Comparison of ENCODE assay signal across 11 mouse cellular contexts in genomic region chr5:100090515-100091262, GRCm38 (mm10). TPM values are rescaled to one million over a fixed set of nuclear protein-coding genes. Genes with fewer than 3 reads are reported as not detected.
DNase-seq lines count a peak whose midpoint lies in the region; ATAC-seq lines count a peak whose summit lies in the region.
"Had no signal": no experiment of that assay in that cellular context is flagged by ENCODE, and none has a peak within 500 bp of the region (broad histone marks: within the 10 kb centered on the region; RNA-seq: fewer than 3 reads in every experiment).

No protein-coding gene starts in this region.

- H3K36me3 ChIP-seq in heart, embryonic 13.5 days = no peaks in the 10 kb centered on the region
- no peaks in the 10 kb centered on the region for H3K36me3 ChIP-seq in midbrain, embryonic 11.5 days (ENCODE audit: control insufficient read depth, insufficient read depth, low read length)
- no peaks in the 10 kb centered on the region for H3K36me3 ChIP-seq in midbrain, embryonic 10.5 days
- no peaks in the 10 kb centered on the region for H3K36me3 ChIP-seq in limb, embryonic 11.5 days (ENCODE audit: control insufficient read depth, insufficient read depth, low read length)
- no peaks in the 10 kb centered on the region for H3K36me3 ChIP-seq in neural tube, embryonic 15.5 days
- H3K36me3 ChIP-seq: liver, embryonic 13.5 days had no signal

- peak overlapping the region; percentile 57 for H3K4me2 ChIP-seq in heart, embryonic 13.5 days
- no peak overlapping the region for H3K4me2 ChIP-seq in midbrain, embryonic 11.5 days
- H3K4me2 ChIP-seq in limb, embryonic 11.5 days (ENCODE audit: low read depth, severe bottlenecking) = peak overlapping the region; percentile 39; the same call in 1 of the 2 replicates
- H3K4me2 ChIP-seq in neural tube, embryonic 15.5 days = peak overlapping the region; percentile 34
- H3K4me2 ChIP-seq: liver, embryonic 13.5 days had no signal

- peaks cover 16% of the 10 kb centered on the region for H3K4me1 ChIP-seq in heart, embryonic 13.5 days
- H3K4me1 ChIP-seq in midbrain, embryonic 11.5 days (ENCODE audit: control insufficient read depth, insufficient read depth, low read length) = peaks cover 6% of the 10 kb centered on the region; the same call in 1 of the 2 replicates
- H3K4me1 ChIP-seq in midbrain, embryonic 10.5 days = peaks cover 17% of the 10 kb centered on the region
- H3K4me1 ChIP-seq in limb, embryonic 11.5 days (ENCODE audit: control insufficient read depth, insufficient read depth, low read length) = peaks cover 12% of the 10 kb centered on the region
- H3K4me1 ChIP-seq in neural tube, embryonic 15.5 days = peaks cover 32% of the 10 kb centered on the region
- H3K4me1 ChIP-seq: liver, embryonic 13.5 days had no signal

- ATAC-seq in heart, embryonic 13.5 days (ENCODE audit: extremely low read depth, insufficient number of reproducible peaks, low FRiP score, low TSS enrichment) = no peak
- ATAC-seq in midbrain, embryonic 11.5 days (ENCODE audit: low FRiP score) = no peak
- no peak for ATAC-seq in limb, embryonic 11.5 days (ENCODE audit: insufficient number of reproducible peaks, low FRiP score, low TSS enrichment, low read depth)
- peak; percentile 13; the same call in 1 of the 2 replicates for ATAC-seq in neural tube, embryonic 15.5 days (ENCODE audit: low FRiP score)

- H3K27me3 ChIP-seq in heart, embryonic 13.5 days (replicated peaks) = peaks cover 7% of the 10 kb centered on the region
- H3K27me3 ChIP-seq in midbrain, embryonic 11.5 days (ENCODE audit: control insufficient read depth, insufficient read depth, low read length) = no peaks in the 10 kb centered on the region
- peaks cover 14% of the 10 kb centered on the region for H3K27me3 ChIP-seq in midbrain, embryonic 10.5 days (ENCODE audit: low read depth, poor library complexity, severe bottlenecking)
- no peaks in the 10 kb centered on the region for H3K27me3 ChIP-seq in limb, embryonic 11.5 days (ENCODE audit: control insufficient read depth, insufficient read depth, low read length)
- H3K27me3 ChIP-seq in neural tube, embryonic 15.5 days (replicated peaks) = no peaks in the 10 kb centered on the region
- H3K27me3 ChIP-seq: liver, embryonic 13.5 days had no signal

- no peaks in the 10 kb centered on the region for H3K9me3 ChIP-seq in heart, embryonic 13.5 days
- H3K9me3 ChIP-seq in midbrain, embryonic 11.5 days (ENCODE audit: control insufficient read depth, low read length) = no peaks in the 10 kb centered on the region
- 0 out of 2 replicates have a peak, but pooled peaks cover 3% of the 10 kb centered on the region for H3K9me3 ChIP-seq in midbrain, embryonic 10.5 days (replicated peaks)
- H3K9me3 ChIP-seq in limb, embryonic 11.5 days (ENCODE audit: control insufficient read depth, low read length) = no peaks in the 10 kb centered on the region
- H3K9me3 ChIP-seq in neural tube, embryonic 15.5 days (replicated peaks) = no peaks in the 10 kb centered on the region
- H3K9me3 ChIP-seq: liver, embryonic 13.5 days had no signal

- intact Hi-C loops in left cerebral cortex, postnatal 25 days (cut with DNase I) = no loop called here

- no peak overlapping the region for H3K27ac ChIP-seq in heart, embryonic 13.5 days (replicated peaks)
- H3K27ac ChIP-seq in midbrain, embryonic 11.5 days (ENCODE audit: low read depth, low read length) = no peak overlapping the region
- no peak overlapping the region for H3K27ac ChIP-seq in midbrain, embryonic 10.5 days (replicated peaks)
- no peak overlapping the region for H3K27ac ChIP-seq in limb, embryonic 11.5 days (replicated peaks; ENCODE audit: low read depth, low read length)
- H3K27ac ChIP-seq in neural tube, embryonic 15.5 days (replicated peaks) = peak overlapping the region; percentile 80
- H3K27ac ChIP-seq: liver, embryonic 13.5 days had no signal

- DNase-seq in heart, adult 8-10 months (ENCODE audit: low spot score) = no peak
- peak; percentile 90 for DNase-seq in midbrain, embryonic 11.5 days (ENCODE audit: low spot score, missing footprints)
- DNase-seq in midbrain, embryonic 10.5 days (ENCODE audit: low spot score) = no peak
- no peak for DNase-seq in limb, embryonic 11.5 days (ENCODE audit: low spot score)
- DNase-seq in left cerebral cortex, postnatal 25 days (ENCODE audit: low spot score in 2 of 2) = no peak
- DNase-seq in cerebellum, postnatal 36 days = no peak
- DNase-seq: adrenal gland, postnatal 14 days; cerebellum, adult 11 months; liver, embryonic 13.5 days had no signal

- 0 out of 2 replicates have a peak overlapping the region, but pooled peaks have one; percentile 9 for H3K9ac ChIP-seq in heart, embryonic 13.5 days
- no peak overlapping the region for H3K9ac ChIP-seq in midbrain, embryonic 11.5 days (ENCODE audit: low read length)
- no peak overlapping the region for H3K9ac ChIP-seq in limb, embryonic 11.5 days (ENCODE audit: low read length)
- H3K9ac ChIP-seq in neural tube, embryonic 15.5 days (replicated peaks) = no peak overlapping the region
- H3K9ac ChIP-seq: liver, embryonic 13.5 days had no signal

- 42% methylated on average over 12 of the region's 12 CpGs for WGBS in heart, embryonic 13.5 days
- 42% methylated on average over 12 of the region's 12 CpGs for WGBS in midbrain, embryonic 11.5 days
- WGBS in midbrain, embryonic 10.5 days = 62% methylated on average over 12 of the region's 12 CpGs
- WGBS in limb, embryonic 11.5 days = 31% methylated on average over 12 of the region's 12 CpGs
- WGBS in neural tube, embryonic 15.5 days = 16% methylated on average over 12 of the region's 12 CpGs

- H3K4me3 ChIP-seq in heart, embryonic 13.5 days = no peak overlapping the region
- H3K4me3 ChIP-seq in midbrain, embryonic 11.5 days (ENCODE audit: low read depth, low read length) = no peak overlapping the region
- no peak overlapping the region for H3K4me3 ChIP-seq in midbrain, embryonic 10.5 days
- H3K4me3 ChIP-seq in limb, embryonic 11.5 days (ENCODE audit: low read depth, low read length) = no peak overlapping the region
- H3K4me3 ChIP-seq in neural tube, embryonic 15.5 days (replicated peaks) = no peak overlapping the region
- H3K4me3 ChIP-seq: liver, embryonic 13.5 days had no signal

RNA-seq across cellular contexts. Expression of gene Enoph1, which starts 50.9 kb away (rescaled TPM):
- polyA plus RNA-seq in heart, embryonic 13.5 days (2015; fragmentation: Nextera tagmentation; extraction: Ambion mirVana) = 26.0 and 26.7 TPM in 2 replicates
- 1 to 10 TPM; 5.7 to 8.6 (median 8.3) TPM for total RNA-seq in heart, adult 8-10 months (2022)
- 43.2 and 44.5 TPM in 2 replicates for polyA plus RNA-seq in midbrain, embryonic 11.5 days (2014; fragmentation: Nextera tagmentation; extraction: Ambion mirVana)
- 54.6 and 60.4 TPM in 2 replicates for polyA plus RNA-seq in midbrain, embryonic 10.5 days (2016; fragmentation: Nextera tagmentation; extraction: Ambion mirVana)
- 57.4 and 58.7 TPM in 2 replicates for polyA plus RNA-seq in limb, embryonic 11.5 days (2014; fragmentation: Nextera tagmentation; extraction: Ambion mirVana)
- 52.3 and 53.4 TPM in 2 replicates for polyA plus RNA-seq in neural tube, embryonic 15.5 days (2015; fragmentation: Nextera tagmentation; extraction: Ambion mirVana)
- total RNA-seq in left cerebral cortex, postnatal 25 days (2021) = 10 to 100 TPM; 50.3 to 57.4 TPM

RNA-seq across cellular contexts. Expression of gene Hnrnpdl, which starts 51.2 kb away (rescaled TPM):
- polyA plus RNA-seq in heart, embryonic 13.5 days (2015; fragmentation: Nextera tagmentation; extraction: Ambion mirVana) = 94.0 and 97.4 TPM in 2 replicates
- 10 to 100 TPM; 43.4 to 74.6 (median 60.0) TPM for total RNA-seq in heart, adult 8-10 months (2022)
- 289 and 297 TPM in 2 replicates for polyA plus RNA-seq in midbrain, embryonic 11.5 days (2014; fragmentation: Nextera tagmentation; extraction: Ambion mirVana)
- 234 and 244 TPM in 2 replicates for polyA plus RNA-seq in midbrain, embryonic 10.5 days (2016; fragmentation: Nextera tagmentation; extraction: Ambion mirVana)
- polyA plus RNA-seq in limb, embryonic 11.5 days (2014; fragmentation: Nextera tagmentation; extraction: Ambion mirVana) = 254 and 268 TPM in 2 replicates
- polyA plus RNA-seq in neural tube, embryonic 15.5 days (2015; fragmentation: Nextera tagmentation; extraction: Ambion mirVana) = 172 and 181 TPM in 2 replicates
- 100 to 1,000 TPM; 145 to 156 TPM for total RNA-seq in left cerebral cortex, postnatal 25 days (2021)
